Mouse (Mus musculus): ENCODE data around the gene C1s1.
"Not testable (repeated sequence)": the region's sequence is repeated elsewhere in the genome, so short reads cannot be mapped to it uniquely, and the experiment has no call there.

The C1s1 gene

DNA sequence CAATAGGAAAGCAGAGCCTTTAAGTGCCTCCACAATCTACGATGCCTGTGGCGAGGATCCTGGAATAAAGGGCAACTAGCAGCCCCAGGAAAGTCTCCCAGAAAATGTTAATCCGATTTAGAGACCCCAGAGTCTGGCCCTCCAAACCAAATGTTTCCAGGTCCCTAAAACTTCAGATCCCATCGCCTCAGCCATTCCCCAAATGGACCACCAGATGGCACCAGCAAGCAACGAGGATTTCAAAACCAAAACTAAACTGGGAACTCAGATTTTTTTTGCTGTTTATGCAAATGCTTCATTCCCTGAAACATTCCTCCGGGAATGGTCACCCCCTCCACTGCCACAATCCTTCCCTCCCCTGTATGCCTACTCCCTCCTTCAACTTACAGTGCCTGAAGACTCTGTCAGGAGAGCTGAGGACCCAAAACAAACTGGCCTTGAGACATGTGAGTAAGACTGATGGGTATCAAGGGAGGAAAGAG is 29.8 kb downstream of the C1s1 start, which contains the start of gene C1ra:
C1ra (plus strand) TSS at position 51 of the 482 bp plus-strand sequence.
- no peak for DNase-seq (ENCODE audit: low read depth, low spot score)

GRCm38 (mm10) chr6:124511936-124512335 is 30.2 kb downstream of the C1s1 start:
- DNase-seq (ENCODE audit: low read depth, low spot score), result no peak

GRCm38 (mm10) chr6:124509192-124509591 is 33.0 kb downstream of the C1s1 start:
- DNase-seq (ENCODE audit: low read depth, low spot score), result not testable (repeated sequence)

GRCm38 (mm10) chr6:124508292-124508691 is 33.9 kb downstream of the C1s1 start:
- DNase-seq (ENCODE audit: low read depth, low spot score), result no peak

DNA sequence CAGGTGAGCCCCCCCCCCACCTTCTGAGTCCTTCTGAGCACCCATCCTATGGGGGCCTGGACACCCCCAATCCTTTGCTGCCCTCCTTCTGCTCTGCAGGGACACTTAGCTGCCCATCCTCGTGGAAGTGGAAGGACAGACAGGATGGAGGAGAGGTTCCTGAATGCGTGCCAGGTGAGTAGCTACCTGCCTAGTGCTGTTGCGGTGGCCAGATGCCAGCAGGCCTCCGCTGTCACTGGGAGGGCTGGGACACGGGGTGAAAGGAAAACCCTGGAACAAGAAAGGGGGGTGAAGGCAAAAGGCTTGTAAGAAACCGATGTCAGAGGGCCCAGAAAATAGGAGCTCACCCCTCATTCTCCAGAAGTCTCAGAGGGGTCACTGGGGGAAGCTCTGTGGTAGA is 35.2 kb downstream of the C1s1 start:
- DNase-seq (ENCODE audit: low read depth, low spot score), result no peak

DNA sequence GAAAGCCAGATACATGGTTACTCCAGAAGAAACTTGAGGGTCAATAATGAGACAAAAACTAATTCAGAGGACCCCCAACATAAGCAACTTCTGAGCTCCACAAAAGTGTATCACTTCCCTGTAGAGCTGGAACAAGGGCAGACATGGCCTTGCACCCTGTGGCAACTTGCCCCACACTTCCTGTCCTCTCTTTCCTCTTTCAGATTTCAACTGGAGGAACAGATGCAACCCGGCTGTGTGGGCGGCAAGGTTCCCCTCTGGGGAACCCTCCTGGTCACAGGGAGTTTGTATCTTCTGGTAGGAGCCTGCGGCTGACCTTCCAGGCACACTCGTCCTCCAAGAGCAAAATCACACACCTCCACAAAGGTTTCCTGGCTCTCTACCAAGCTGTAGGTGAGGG is 37.1 kb downstream of the C1s1 start:
- DNase-seq (ENCODE audit: low read depth, low spot score), result no peak

GRCm38 (mm10) chr6:124502021-124502420 is 40.1 kb downstream of the C1s1 start:
- no peak for DNase-seq (ENCODE audit: low read depth, low spot score)

DNA sequence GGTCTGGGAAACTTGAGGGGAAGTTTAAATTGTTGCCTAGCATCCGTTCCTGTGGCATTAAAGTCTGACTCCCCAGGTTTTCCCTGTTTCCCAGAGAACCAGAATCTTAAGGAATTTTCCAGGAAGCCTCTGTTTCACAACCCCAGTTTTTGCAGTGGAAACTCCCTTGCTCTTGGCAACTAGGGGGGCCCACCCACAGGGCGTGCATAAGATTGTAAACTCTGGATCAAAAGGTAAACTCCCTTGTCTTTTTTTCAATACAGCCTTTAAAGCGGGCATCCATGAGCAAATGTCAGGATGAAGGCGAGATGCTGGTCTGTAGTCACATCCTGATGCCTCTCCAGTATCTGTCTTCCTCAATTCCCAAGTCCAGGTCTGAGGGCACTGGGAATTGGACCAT is 40.7 kb downstream of the C1s1 start:
- DNase-seq (ENCODE audit: low read depth, low spot score), result no peak

- no peak for DNase-seq (ENCODE audit: low read depth, low spot score)
Measured at GRCm38 (mm10) chr6:124499914-124500566, 42.1 kb downstream of the C1s1 start.

DNA sequence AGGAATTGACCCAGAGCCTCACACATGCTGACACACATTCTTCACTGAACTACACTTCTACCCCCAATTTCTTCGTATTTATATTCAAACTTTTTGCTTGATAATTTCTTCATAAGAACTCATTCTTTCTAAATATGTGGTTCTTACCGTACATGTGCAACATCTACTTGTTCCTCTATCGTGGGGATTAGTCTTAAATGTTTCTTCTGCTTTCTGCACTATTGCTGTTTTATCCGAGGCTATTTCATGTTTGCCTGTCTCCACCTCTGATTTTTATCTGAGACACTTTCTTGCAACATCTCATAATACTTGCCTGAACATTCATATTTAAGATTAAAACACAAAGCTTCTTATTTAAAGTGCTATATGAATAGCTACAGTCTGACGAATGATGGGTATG is 46.1 kb downstream of the C1s1 start:
- no peak for DNase-seq (ENCODE audit: low read depth, low spot score)

DNA sequence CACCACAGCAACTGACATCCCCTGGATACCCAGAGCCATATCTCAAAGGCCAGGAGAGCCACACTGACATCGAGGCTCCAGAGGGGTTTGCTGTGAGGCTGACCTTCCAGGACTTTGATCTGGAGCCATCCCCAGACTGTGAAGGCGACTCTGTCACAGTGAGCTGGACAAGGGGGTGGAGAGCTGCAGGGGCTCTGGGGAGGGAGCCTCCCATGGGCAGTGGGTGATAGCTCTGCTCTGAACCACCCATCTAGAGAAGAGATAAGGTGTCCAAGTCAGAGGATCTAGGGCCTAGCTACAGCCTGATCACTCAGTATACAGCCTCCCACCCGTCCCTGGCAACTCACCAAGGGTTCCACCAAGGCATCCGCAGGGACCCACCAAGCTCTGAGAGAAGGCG is 48.3 kb downstream of the C1s1 start:
- no peak for DNase-seq (ENCODE audit: low read depth, low spot score)

GRCm38 (mm10) chr6:124492842-124493561 is 49.2 kb downstream of the C1s1 start, which contains the start of gene C1rl:
C1rl (plus strand) TSS chr6:124493113.
- DNase-seq (ENCODE audit: low read depth, low spot score), result peak; percentile 44

GRCm38 (mm10) chr6:124491427-124491826 is 50.7 kb downstream of the C1s1 start:
- DNase-seq (ENCODE audit: low read depth, low spot score), result no peak

DNA sequence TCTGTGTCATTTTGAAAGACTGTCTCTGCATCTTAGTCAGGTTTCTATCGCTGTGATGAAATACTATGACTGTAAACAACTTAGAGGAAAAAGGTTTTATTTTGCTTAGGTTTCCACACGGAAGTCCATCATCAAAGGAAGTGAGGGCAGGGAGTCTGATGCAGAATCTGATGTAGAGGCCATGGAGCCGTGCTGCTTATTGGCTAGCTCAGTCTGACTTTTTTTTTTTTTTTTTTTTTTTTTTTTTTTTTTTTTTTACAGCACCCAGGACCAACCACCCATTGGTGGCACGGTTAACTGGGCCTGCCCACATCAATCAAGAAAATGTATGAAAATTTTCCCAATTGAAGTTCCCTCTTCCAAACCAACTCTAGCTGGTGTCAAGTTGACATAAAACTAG is 53.2 kb downstream of the C1s1 start:
- DNase-seq (ENCODE audit: low read depth, low spot score), result no peak

- DNase-seq (ENCODE audit: low read depth, low spot score), result no peak
Measured at GRCm38 (mm10) chr6:124487509-124487908, 54.6 kb downstream of the C1s1 start.

- DNase-seq (ENCODE audit: low read depth, low spot score), result no peak
Measured at GRCm38 (mm10) chr6:124485414-124486144, 56.6 kb downstream of the C1s1 start.

GRCm38 (mm10) chr6:124484851-124485250 is 57.3 kb downstream of the C1s1 start:
- DNase-seq (ENCODE audit: low read depth, low spot score), result no peak

- DNase-seq (ENCODE audit: low read depth, low spot score), result not testable (repeated sequence)
Measured at GRCm38 (mm10) chr6:124483831-124484230, 58.3 kb downstream of the C1s1 start.

DNA sequence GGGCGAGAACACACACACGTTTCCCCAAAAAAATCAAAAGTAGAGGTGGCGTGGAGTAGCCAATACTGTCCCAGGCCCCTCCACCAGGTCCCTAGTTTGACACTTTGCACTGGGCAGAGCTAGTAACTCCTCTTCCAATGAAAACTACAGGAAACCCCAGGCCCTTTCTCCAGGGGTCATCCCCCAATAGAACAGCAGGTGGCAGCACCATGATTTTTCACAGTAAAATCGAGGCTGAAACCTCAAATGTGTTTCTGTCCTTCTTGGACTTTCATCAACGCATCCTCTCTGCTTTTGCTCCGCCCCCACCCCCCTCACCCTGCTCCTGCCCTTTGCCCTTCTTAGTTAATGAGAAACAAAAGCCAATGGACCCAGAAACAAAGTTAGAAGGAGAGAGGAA is 60.6 kb downstream of the C1s1 start:
- DNase-seq (ENCODE audit: low read depth, low spot score), result no peak
